Mouse (Mus musculus): Measurements from ENCODE around the gene Rfk. TPM values are rescaled to one million over a fixed set of nuclear protein-coding genes. Genes with fewer than 3 reads are reported as not detected.
A peak's percentile ranks its signal among the peaks of the same experiment; 100 is the strongest.

Gene Rfk
- total and polyA plus RNA-seq, 3 experiments = 14.7 to 51.8 (median 34.2) TPM

DNA sequence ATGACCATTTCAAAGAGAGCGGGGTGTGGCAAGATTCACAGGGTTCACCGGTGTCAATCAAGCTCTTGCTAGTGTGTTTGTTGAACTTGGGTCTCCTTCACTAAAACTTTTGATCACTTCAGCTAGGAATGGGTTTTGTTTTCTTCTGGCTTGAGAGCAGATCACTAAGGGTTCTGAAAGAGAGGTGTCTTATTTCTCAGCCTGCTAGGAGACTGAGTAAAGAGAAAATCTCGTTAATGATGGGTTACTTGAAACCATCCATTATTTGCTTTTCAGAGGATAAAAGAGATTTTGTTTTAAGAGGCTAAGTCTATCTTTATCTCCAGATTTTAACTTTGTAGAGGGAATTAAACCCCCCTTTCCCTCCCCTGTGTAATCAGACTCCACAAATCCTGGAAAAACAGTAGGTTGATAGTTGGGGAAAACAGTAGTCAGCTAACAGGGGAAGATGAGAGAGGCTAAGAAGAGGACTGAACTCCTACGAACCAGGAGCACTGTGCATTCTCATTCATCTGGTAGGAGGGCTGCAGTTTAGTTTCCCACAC, 19.1 kb downstream of the Rfk start:
- no peaks in the 10 kb centered on the region for H3K79me2 ChIP-seq (replicated peaks; ENCODE audit: control insufficient read depth, extremely low read depth, insufficient read depth, poor library complexity, severe bottlenecking)
- no peaks in the 10 kb centered on the region for H3K27me3 ChIP-seq (replicated peaks)
- no peak overlapping the region for H3K4me2 ChIP-seq (ENCODE audit: insufficient read depth, low read depth, poor library complexity, severe bottlenecking)
- no peak overlapping the region for H3K9ac ChIP-seq (ENCODE audit: insufficient read depth, low read depth)
- no peak overlapping the region for H3K4me3 ChIP-seq (replicated peaks in 1 of 3; ENCODE audit: low read depth in 2 of 3, low read length in 2 of 3, poor library complexity in 1 of 3)
- H3K36me3 ChIP-seq (replicated peaks in 1 of 2; ENCODE audit: control insufficient read depth in 1 of 2, insufficient read depth in 1 of 2, low read length in 1 of 2) = no peaks in the 10 kb centered on the region
- in situ Hi-C loops (cut with MboI; ENCODE audit: low pct_ligation_motif_present, low pct_unique_long_range_greater_than_20kb, low sequenced_read_pairs) = no loop called here
- dilution Hi-C loops (cut with MboI; ENCODE audit: extremely low pct_ligation_motif_present, extremely low pct_unique_long_range_greater_than_20kb, low sequenced_read_pairs) = no loop called here
- H3K4me1 ChIP-seq (ENCODE audit: control insufficient read depth in 1 of 2, insufficient read depth in 2 of 2) = peaks cover 0 to 3% of the 10 kb centered on the region in 2 experiments; a peak in 1 of 4 replicates
- no peak for DNase-seq (ENCODE audit: extremely low read depth)
- no peak overlapping the region for H3K27ac ChIP-seq (ENCODE audit: insufficient read depth, low read depth)
- H3K9me3 ChIP-seq (replicated peaks; ENCODE audit: low read length) = no peaks in the 10 kb centered on the region
- no peak for TF ChIP-seq UBTF (IDR thresholded peaks at IDR 0.05; ENCODE audit: low read depth, low read length)
- TF ChIP-seq TCF12 (IDR thresholded peaks at IDR 0.05; ENCODE audit: low read depth, low read length) = no peak
- no peak for TF ChIP-seq RAD21 (IDR thresholded peaks at IDR 0.05; ENCODE audit: low read depth, low read length)
- TF ChIP-seq TBP (conservative IDR thresholded peaks at IDR 0.05; ENCODE audit: low read depth, low read length) = no peak
- TF ChIP-seq IRF4 (IDR thresholded peaks at IDR 0.05; ENCODE audit: low read depth, low read length) = no peak
- no peak for TF ChIP-seq USF1 (IDR thresholded peaks at IDR 0.05; ENCODE audit: low read depth, low read length)
- TF ChIP-seq MAZ (IDR thresholded peaks at IDR 0.05; ENCODE audit: low read depth, low read length) = no peak
- no peak for TF ChIP-seq CHD1 (IDR thresholded peaks at IDR 0.05; ENCODE audit: low read depth, low read length)
- TF ChIP-seq JUND (conservative IDR thresholded peaks at IDR 0.05; ENCODE audit: low read depth, low read length) = no peak
- TF ChIP-seq ZC3H11A (IDR thresholded peaks at IDR 0.05; ENCODE audit: low read depth, low read length) = no peak
- no peak for TF ChIP-seq MXI1 (IDR thresholded peaks at IDR 0.05; ENCODE audit: low read depth, low read length)
- TF ChIP-seq NRF1 (IDR thresholded peaks at IDR 0.05; ENCODE audit: low read depth, low read length) = no peak
- no peak for TF ChIP-seq GABPA (IDR thresholded peaks at IDR 0.05; ENCODE audit: insufficient replicate concordance, low read depth, low read length)
- TF ChIP-seq MEF2A (IDR thresholded peaks at IDR 0.05; ENCODE audit: borderline replicate concordance, low read depth, low read length) = no peak
- TF ChIP-seq ZKSCAN1 (IDR thresholded peaks at IDR 0.05; ENCODE audit: borderline replicate concordance, low read depth, low read length) = no peak
- TF ChIP-seq KAT2A (IDR thresholded peaks at IDR 0.05; ENCODE audit: insufficient replicate concordance, low read length) = no peak
- TF ChIP-seq MAX (IDR thresholded peaks at IDR 0.05; ENCODE audit: low read length) = no peak
- no peak for TF ChIP-seq POLR2AphosphoS2 (IDR thresholded peaks at IDR 0.05; ENCODE audit: low read depth, low read length)
- no peak for TF ChIP-seq CTCF (conservative IDR thresholded peaks at IDR 0.05 in 1 of 2, IDR thresholded peaks at IDR 0.05 in 1 of 2; ENCODE audit: low read depth in 2 of 2, low read length in 2 of 2)

DNA sequence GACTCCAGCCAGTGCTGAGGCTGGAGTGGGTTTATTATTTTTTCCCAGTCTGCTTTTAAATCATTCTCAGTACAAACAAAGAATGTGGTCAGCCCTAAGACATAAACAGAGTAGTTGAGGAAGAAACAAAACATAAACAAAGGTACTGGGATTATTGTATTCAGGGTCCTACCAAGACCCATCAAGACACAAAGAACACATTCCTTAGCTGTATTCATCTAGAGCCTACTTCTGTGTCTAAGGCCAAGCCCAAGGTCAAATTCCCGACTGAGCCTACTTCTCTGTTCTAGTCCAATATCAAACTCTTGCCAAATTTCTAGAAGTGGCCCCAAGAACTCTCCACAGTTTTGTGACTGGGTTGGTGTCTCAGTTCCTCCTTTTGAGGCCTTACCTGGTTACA, 24.0 kb downstream of the Rfk start:
- Histone ChIP-seq H3K36me3 (replicated peaks in 1 of 2; ENCODE audit: control insufficient read depth in 1 of 2, insufficient read depth in 1 of 2, low read length in 1 of 2) (no peaks in the 10 kb centered on the region), H3K4me3 (replicated peaks in 1 of 3; ENCODE audit: low read depth in 2 of 3, low read length in 2 of 3, poor library complexity in 1 of 3) (no peak overlapping the region), H3K9ac (ENCODE audit: insufficient read depth, low read depth) (no peak overlapping the region), H3K4me2 (ENCODE audit: insufficient read depth, low read depth, poor library complexity, severe bottlenecking) (no peak overlapping the region), H3K79me2 (replicated peaks; ENCODE audit: control insufficient read depth, extremely low read depth, insufficient read depth, poor library complexity, severe bottlenecking) (no peaks in the 10 kb centered on the region), H3K9me3 (replicated peaks; ENCODE audit: low read length) (no peaks in the 10 kb centered on the region), H3K4me1 (ENCODE audit: control insufficient read depth in 1 of 2, insufficient read depth in 2 of 2) (peaks cover 0 to 6% of the 10 kb centered on the region in 2 experiments; a peak in 1 of 4 replicates), H3K27me3 (replicated peaks) (no peaks in the 10 kb centered on the region), H3K27ac (ENCODE audit: insufficient read depth, low read depth) (no peak overlapping the region)
- in situ Hi-C loops (cut with MboI; ENCODE audit: low pct_ligation_motif_present, low pct_unique_long_range_greater_than_20kb, low sequenced_read_pairs) = no loop called here
- dilution Hi-C loops (cut with MboI; ENCODE audit: extremely low pct_ligation_motif_present, extremely low pct_unique_long_range_greater_than_20kb, low sequenced_read_pairs) = no loop called here
- no peak for DNase-seq (ENCODE audit: extremely low read depth)
- TF ChIP-seq USF1 (IDR thresholded peaks at IDR 0.05; ENCODE audit: low read depth, low read length) (no peak), TCF12 (IDR thresholded peaks at IDR 0.05; ENCODE audit: low read depth, low read length) (no peak), EP300 (IDR thresholded peaks at IDR 0.05; ENCODE audit: low read length) (peak; percentile 22; the same call in 1 of the 2 replicates), KAT2A (IDR thresholded peaks at IDR 0.05; ENCODE audit: insufficient replicate concordance, low read length) (no peak)

Data from CH12.LX (cell line).